Mouse (Mus musculus) WW6 (cell line): ENCODE data around the gene Tmbim1.
"Not testable (repeated sequence)": the region's sequence is repeated elsewhere in the genome, so short reads cannot be mapped to it uniquely, and the experiment has no call there.

Source experiments
- DNase-seq: peaks from one replicate; pipeline ENCODE4 v3.0.0-alpha.2; 2013; ENCODE audit warnings: low read depth, low spot score

Gene Tmbim1

DNA sequence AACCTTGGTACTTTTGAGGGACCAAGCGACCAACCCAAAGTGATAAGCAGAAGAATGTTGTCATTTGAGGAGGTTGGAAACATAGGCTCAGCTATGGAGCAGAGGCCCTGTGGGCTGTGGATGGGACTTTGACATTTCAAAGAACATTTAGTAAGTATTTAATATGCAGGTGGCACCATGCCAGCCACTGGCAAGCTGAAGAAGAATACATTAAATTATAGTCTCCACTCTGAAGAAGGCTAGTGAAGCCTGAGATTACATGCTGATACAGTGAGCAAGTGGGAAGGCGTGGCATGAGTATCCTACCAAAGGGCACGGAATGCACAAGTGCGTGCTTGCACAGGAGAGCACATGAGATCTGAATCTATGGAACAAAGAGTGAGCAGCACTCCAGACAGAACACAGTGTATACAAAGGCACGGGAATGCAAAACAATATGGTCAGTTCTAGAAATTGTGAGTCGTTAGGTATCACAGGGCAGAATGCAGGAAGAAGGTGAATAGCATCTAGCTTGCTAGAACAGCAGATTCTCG is 24.5 kb upstream of the Tmbim1 start:
- DNase-seq, result no peak

- DNase-seq, result not testable (repeated sequence)
These were observed 21.5 kb upstream of the Tmbim1 start for GRCm38 (mm10) chr1:74326916-74327315.

DNA sequence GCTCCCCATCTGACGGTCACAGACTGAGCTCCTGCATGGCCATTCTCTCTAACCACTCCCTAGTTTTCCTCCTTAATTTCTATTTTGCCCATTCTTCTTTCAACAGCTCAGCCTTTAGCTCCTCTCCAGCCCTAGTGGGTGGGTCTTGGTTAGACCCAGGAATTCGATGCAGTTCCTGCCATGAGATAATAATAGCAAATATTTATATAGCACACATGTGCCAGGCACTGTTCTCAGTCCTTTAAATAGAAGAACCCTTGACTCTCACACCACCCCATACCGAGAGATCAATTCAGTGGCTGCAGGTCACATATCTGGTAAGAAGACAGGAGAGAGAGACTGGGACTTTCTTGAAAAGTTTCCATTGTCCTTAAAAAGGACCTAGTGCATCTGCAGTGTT is 16.0 kb upstream of the Tmbim1 start:
- DNase-seq, result no peak

- no peak for DNase-seq
These were observed 13.3 kb upstream of the Tmbim1 start for GRCm38 (mm10) chr1:74318711-74319110.

DNA sequence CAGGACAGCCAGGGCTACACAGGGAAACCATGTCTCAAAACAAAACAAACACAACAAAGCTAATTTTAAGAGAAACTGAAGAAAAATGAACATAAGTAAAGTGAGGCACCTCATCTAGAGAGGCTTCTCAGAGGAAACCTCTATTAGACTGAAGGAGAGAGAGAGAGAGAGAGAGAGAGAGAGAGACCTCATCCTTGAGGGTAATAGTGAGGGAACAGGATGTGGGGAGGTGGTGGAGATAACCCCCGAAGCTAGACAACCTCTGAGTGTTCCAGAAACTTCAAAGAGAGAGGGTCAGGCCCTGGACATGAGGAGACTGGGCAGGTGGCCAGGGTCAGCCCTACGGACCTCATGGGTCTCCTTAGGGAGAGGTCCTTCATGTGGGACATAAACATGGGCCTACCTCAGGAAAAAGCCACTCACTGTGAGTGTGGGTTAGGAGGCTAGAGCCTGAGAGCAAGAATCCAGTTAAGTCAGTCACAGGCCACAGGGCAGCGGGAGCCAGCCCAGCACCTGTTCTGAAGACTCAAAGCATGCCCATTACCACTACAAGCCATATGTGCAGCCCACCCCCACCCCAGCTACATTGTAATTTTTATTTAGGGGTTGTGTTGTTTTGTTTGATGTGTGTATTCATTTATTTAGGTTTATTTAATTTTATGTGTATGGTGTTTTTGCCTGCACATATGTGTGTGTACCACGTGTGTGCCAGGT is 10.8 kb upstream of the Tmbim1 start:
- no peak for DNase-seq

DNA sequence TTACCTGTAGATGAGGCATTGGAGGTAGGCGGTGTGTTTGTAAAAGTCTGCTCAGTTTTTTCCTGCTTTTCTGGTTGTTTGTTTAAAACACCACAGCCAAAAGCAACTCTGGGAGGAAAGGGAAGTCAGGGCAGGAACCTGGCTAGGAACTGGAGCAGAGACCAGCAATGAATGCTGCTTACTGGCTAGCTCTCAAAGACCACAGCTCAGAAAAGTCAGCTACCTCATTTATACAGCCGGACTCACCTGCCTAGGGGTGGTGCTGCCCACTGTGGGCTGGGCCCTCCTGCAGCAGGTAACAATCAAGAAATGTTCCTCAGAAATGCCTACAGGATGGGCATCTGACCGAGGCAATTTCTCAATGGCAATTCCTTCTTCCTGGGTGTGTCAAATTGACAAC is 9.4 kb upstream of the Tmbim1 start:
- DNase-seq, result no peak

GRCm38 (mm10) chr1:74313049-74313692 is 7.7 kb upstream of the Tmbim1 start:
- no peak for DNase-seq

- no peak for DNase-seq
These were observed 4.3 kb upstream of the Tmbim1 start for GRCm38 (mm10) chr1:74309767-74310166.

GRCm38 (mm10) chr1:74308001-74308964 is 2.9 kb upstream of the Tmbim1 start:
- no peak for DNase-seq

DNA sequence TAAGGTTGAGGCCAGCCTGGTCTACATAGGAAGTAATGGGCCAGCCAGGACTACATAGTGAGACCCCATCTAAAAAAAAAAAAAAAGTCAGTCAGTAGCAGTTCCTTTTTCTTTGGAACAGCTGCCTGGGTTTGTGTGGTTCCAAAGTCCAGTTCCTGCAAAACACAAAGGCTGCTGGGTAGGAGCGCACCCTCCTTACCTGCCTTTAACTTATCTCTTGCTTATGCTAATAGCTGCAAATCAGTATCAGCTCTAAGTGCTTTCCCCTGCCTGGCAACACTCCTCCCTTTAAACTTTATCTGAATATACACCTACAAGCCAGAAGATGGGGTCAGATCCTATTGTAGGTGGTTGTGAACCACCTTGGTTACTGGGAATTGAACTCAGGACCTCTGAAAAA is 1.7 kb upstream of the Tmbim1 start:
- DNase-seq, result no peak

DNA sequence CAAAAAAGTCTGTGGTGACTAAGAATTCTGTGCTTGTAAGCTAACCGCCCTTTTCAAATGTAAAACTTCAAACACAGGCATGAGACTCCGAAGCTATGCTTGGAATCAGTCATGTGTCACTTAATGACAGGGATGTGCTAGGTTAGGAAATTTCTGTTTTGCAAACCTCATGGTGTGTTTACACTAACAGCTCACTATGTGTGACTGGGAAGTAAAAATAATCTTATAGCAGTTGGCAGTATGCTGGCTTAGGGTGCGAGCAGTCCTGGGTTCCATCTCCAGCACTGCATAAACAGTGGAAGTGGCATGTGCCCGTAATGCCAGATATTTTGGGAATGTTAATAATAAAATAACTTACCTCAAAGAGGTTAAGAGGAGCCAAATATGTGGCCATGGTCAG is 476 bp downstream of the Tmbim1 start:
- DNase-seq, result no peak

- no peak for DNase-seq
These were observed 1.1 kb downstream of the Tmbim1 start for GRCm38 (mm10) chr1:74304339-74304790.

DNA sequence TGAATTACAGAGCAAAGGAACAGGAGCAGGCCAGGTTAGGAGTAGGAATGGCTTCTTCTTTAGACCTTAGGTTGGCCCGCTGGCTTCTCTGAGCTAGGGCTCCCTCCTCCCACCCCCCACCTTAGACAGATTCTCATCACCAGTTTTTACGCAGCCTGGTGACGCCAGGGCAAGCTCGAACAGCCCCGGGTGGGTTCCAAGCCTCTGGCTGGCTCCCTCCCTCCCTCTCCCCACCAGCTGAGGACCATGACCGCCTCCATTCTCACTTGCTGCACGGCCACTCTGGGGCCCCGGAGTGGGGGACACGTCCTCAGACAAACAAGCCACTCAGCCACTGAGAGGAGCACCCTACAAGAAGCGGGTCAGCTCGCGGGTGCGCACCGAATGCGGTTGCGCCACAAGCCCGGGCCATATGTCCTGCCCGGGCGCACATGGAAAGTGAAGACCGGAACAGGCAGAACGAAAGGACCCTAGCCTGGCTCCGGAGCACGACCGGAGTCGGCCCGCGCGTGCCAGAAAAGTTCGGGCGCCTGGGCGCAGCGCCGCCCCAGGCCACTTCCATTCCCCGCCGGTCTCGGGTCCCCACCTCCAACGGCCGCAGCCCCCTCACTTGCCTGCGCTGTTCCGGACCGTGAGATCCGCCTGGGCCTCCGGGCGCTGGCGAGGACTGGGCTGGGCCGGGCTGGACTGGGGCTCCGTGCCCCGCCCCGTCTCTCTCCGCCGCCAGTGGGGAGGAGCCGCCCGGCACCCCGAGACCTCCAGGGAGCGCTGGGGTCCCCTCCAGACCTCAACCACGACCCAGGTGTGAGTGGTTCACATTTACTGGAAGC is 1.7 kb downstream of the Tmbim1 start:
- DNase-seq, result no peak

DNA sequence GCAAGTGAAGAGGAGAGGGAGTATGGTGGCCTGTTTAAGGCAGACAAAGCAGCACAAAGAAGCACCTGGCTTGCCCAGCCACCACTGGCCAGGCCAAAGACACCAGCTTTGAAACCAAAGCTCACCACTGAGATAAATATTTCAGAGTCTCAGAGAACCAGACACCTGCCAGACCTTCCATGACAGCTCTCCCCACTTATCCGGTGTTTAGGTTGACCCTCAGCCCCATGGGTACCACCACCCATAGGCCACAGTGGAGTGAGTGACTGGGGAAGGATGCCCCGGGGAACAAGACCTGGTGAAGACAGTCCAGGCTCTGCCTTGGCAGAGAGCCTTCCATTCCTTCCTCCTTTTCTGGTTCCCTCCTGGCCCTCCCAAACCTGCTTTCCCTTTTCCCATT is 2.6 kb downstream of the Tmbim1 start:
- DNase-seq, result no peak

DNA sequence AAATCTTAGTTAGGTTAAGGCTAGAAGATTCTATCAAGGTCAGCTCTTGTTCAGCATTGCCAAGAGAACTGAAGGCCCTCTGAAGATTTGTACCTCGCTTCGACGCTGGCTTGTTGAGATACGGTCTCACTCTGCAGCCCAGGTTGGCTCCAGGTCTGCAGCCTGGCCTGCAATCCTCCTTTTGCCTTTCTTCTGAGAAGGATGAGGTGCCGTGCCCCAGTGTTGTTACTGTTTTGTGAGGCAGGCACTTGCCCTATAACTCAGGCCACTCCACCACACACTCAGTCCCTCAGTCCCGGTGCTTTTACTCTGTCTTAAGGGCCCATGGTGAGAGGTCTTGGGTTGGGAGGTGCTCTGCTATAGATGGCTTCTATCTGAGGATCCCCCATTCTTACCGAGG is 3.2 kb downstream of the Tmbim1 start:
- no peak for DNase-seq

DNA sequence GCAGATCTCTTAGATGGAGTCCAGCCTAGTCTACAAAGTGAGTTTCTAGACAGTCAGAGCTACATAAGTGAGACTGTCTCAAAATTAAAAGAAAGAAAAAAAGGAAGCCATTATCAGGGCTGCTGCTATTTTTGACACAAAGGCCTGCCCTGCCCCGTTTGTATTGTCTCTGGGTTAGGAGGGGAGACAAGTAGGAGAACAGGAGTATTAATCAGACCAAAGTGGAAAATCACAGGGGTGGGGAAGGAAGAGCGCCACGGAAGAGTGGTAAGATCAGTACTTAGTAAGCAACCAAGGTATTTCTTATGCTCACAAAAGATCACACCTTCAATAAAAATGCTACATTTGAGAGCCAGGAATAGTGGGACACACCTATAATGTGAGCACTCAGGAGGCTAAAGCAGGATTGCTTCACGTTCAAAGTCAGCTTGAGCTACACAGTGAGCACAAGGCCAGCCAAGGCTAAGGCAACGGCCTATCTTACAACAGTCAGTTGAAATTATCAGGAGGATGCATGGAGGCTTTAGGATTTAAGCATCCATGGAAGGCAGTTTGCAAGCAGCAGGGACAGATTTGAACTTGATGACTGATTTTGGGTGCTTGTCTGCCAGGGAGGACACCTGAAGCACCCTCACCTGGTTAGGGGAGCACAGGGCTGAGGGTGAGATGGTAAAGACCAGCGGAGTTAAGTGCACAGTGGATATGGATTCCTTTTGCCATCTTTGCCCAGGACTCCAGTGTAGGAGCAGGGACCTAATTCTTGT is 4.9 kb downstream of the Tmbim1 start:
- DNase-seq, result no peak

- no peak for DNase-seq
These were observed 6.4 kb downstream of the Tmbim1 start for GRCm38 (mm10) chr1:74298996-74299395.

DNA sequence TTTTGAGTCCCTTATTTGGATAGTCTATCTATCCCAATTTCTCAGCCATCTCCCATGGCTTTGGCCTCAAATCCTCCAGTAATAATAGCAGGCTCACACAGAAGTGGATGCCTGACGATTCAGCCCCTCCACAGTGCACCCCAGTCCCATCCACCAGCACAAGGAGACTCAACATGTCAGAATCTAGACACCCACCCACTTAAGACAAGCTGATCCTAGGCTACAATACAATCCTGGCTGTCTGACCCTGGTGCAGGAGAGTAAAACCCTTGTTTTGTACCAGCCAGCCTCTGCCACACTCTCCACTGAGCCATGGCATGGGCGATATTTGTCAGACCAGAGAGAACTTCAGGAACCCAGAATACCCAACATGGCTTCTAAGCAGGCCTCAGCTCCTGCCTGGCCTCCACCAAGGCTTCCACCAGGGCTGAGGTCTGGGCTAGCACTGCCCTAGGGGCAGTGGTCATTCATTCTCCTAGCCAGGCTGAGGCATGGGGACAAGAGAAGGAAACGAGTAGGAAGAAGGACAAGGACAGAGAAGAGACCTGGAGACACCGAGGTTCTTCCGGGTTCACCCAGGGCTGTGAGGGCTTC is 7.2 kb downstream of the Tmbim1 start:
- no peak for DNase-seq

GRCm38 (mm10) chr1:74297269-74297668 is 8.2 kb downstream of the Tmbim1 start:
- no peak for DNase-seq

GRCm38 (mm10) chr1:74296477-74296876 is 8.9 kb downstream of the Tmbim1 start:
- DNase-seq, result no peak
